Mouse (Mus musculus): ENCODE results near the gene Idh3g. TPM values are rescaled to one million over a fixed set of nuclear protein-coding genes. Genes with fewer than 3 reads are reported as not detected.

Gene Idh3g
- total RNA-seq (2012; rRNA removed) = 232 and 248 TPM in 2 replicates
- 100 to 1,000 TPM in 1 of 2 experiments, not detected in 1; 296 TPM for polyA plus RNA-seq (2012; ENCODE audit: insufficient read depth in 1 of 2, insufficient read length in 2 of 2, low read depth in 1 of 2, low replicate concordance in 2 of 2, missing spikeins in 1 of 2)

GRCm38 (mm10) chrX:73786364-73787224 is at the start of gene Idh3g, which contains the start of gene Ssr4:
Gene Idh3g (minus strand): TSS chrX:73786897.
Gene Ssr4 (plus strand): TSS chrX:73787028.
- peaks cover 57% of the 10 kb centered on the region for H3K79me2 ChIP-seq (ENCODE audit: control insufficient read depth, insufficient read depth, low read length, poor library complexity)
- H3K27ac ChIP-seq (ENCODE audit: control insufficient read depth, low read depth, low read length) = peak within 1 kb of the TSS; percentile 96
- H3K4me3 ChIP-seq (ENCODE audit: control insufficient read depth in 1 of 2, insufficient read depth in 1 of 2, low read depth in 2 of 2, low read length in 2 of 2) = peak within 1 kb of the TSS; percentile 68 to 95
- no peaks in the 10 kb centered on the region for H3K9me3 ChIP-seq (replicated peaks; ENCODE audit: insufficient read depth, low read length)
- peaks cover 6 to 20% of the 10 kb centered on the region in 2 experiments; a peak in 3 of 4 replicates for H3K36me3 ChIP-seq (ENCODE audit: control insufficient read depth in 1 of 2, insufficient read depth in 2 of 2, low read length in 2 of 2)
- H3K4me1 ChIP-seq (ENCODE audit: control insufficient read depth in 1 of 2, insufficient read depth in 2 of 2, low read length in 2 of 2) = peaks cover 0 to 18% of the 10 kb centered on the region in 2 experiments; a peak in 3 of 4 replicates
- DNase-seq (ENCODE audit: low read depth, low spot score) = peak; percentile 97
- peak within 1 kb of the TSS; percentile 93 for H3K9ac ChIP-seq (ENCODE audit: control insufficient read depth, low read depth, low read length, poor library complexity, severe bottlenecking)
- no peaks in the 10 kb centered on the region for H3K27me3 ChIP-seq (ENCODE audit: control insufficient read depth in 1 of 2, insufficient read depth in 2 of 2, low read length in 2 of 2)
- TF ChIP-seq GATA1 (IDR thresholded peaks at IDR 0.05; ENCODE audit: low read depth, low read length) = no peak
- TF ChIP-seq ZMIZ1 (IDR thresholded peaks at IDR 0.05; ENCODE audit: low read depth, low read length) = peak; percentile 52; the same call in 1 of the 2 replicates
- no peak for TF ChIP-seq MAZ (IDR thresholded peaks at IDR 0.05; ENCODE audit: low read depth, low read length)
- TF ChIP-seq MEF2A (IDR thresholded peaks at IDR 0.05; ENCODE audit: extremely low read depth, insufficient replicate concordance, low read depth, low read length, poor library complexity, severe bottlenecking) = no peak
- no peak; the same call in 1 of the 2 replicates for TF ChIP-seq ETS1 (IDR thresholded peaks at IDR 0.05; ENCODE audit: low read depth, low read length)
- peak; percentile 86 for TF ChIP-seq HCFC1 (IDR thresholded peaks at IDR 0.05; ENCODE audit: low read depth, low read length)
- no peak for TF ChIP-seq ZKSCAN1 (IDR thresholded peaks at IDR 0.05; ENCODE audit: low read depth, low read length)
- TF ChIP-seq GABPA (IDR thresholded peaks at IDR 0.05; ENCODE audit: low read depth, low read length) = no peak
- TF ChIP-seq USF1 (IDR thresholded peaks at IDR 0.05; ENCODE audit: low read depth, low read length) = peak; percentile 47; the same call in 1 of the 2 replicates
- no peak for TF ChIP-seq ZNF384 (IDR thresholded peaks at IDR 0.05; ENCODE audit: low read depth, low read length)
- no peak for TF ChIP-seq USF2 (IDR thresholded peaks at IDR 0.05; ENCODE audit: borderline replicate concordance in 1 of 2, insufficient read depth in 1 of 2, low read depth in 1 of 2, low read length in 2 of 2)
- peak; percentile 80 for TF ChIP-seq MYC (IDR thresholded peaks at IDR 0.05; ENCODE audit: low read depth, low read length)
- TF ChIP-seq BHLHE40 (IDR thresholded peaks at IDR 0.05; ENCODE audit: borderline replicate concordance, low read depth, low read length) = no peak
- peak; percentile 21 for TF ChIP-seq TCF12 (IDR thresholded peaks at IDR 0.05; ENCODE audit: low read depth, low read length)
- peak; percentile 84 for TF ChIP-seq ELF1 (IDR thresholded peaks at IDR 0.05; ENCODE audit: low read depth, low read length)
- TF ChIP-seq MXI1 (IDR thresholded peaks at IDR 0.05; ENCODE audit: low read depth, low read length) = peak; percentile 80
- no peak for TF ChIP-seq JUND (IDR thresholded peaks at IDR 0.05; ENCODE audit: low read depth, low read length)
- no peak for TF ChIP-seq RAD21 (IDR thresholded peaks at IDR 0.05; ENCODE audit: low read depth, low read length)
- TF ChIP-seq CTCF (IDR thresholded peaks at IDR 0.05 in 2 of 3, conservative IDR thresholded peaks at IDR 0.05 in 1 of 3; ENCODE audit: control insufficient read depth in 1 of 3, insufficient read depth in 1 of 3, low read depth in 2 of 3, low read length in 3 of 3, poor library complexity in 1 of 3, severe bottlenecking in 1 of 3) = peak; percentile 7 to 28 (median 9); a peak in 1 of 6 replicates
- TF ChIP-seq EP300 (IDR thresholded peaks at IDR 0.05; ENCODE audit: low read depth in 1 of 2, low read length in 2 of 2) = no peak
- peak; percentile 97 for TF ChIP-seq CHD2 (IDR thresholded peaks at IDR 0.05; ENCODE audit: low read length)
- no peak for TF ChIP-seq ZC3H11A (IDR thresholded peaks at IDR 0.05; ENCODE audit: low read depth, low read length)
- peak; percentile 54; the same call in 1 of the 2 replicates for TF ChIP-seq POLR2AphosphoS5 (IDR thresholded peaks at IDR 0.05; ENCODE audit: borderline replicate concordance, low read depth, low read length)
- TF ChIP-seq MYB (IDR thresholded peaks at IDR 0.05; ENCODE audit: low read depth, low read length) = peak; percentile 55; the same call in 1 of the 2 replicates
- peak; percentile 74 for TF ChIP-seq NELFE (IDR thresholded peaks at IDR 0.05; ENCODE audit: low read depth, low read length)
- peak; percentile 56 for TF ChIP-seq SIN3A (IDR thresholded peaks at IDR 0.05; ENCODE audit: low read length)
- 0 out of 2 replicates have a peak, but pooled peaks have one; percentile 69 for TF ChIP-seq POLR2AphosphoS2 (IDR thresholded peaks at IDR 0.05; ENCODE audit: low read length)
- TF ChIP-seq TAL1 (IDR thresholded peaks at IDR 0.05; ENCODE audit: low read length) = no peak
- TF ChIP-seq KAT2A (conservative IDR thresholded peaks at IDR 0.05; ENCODE audit: low read depth, low read length) = no peak; the same call in 1 of the 2 replicates
- TF ChIP-seq NRF1 (IDR thresholded peaks at IDR 0.05; ENCODE audit: insufficient read depth, low read depth, low read length, poor library complexity, severe bottlenecking) = peak; percentile 88
- TF ChIP-seq MAX (IDR thresholded peaks at IDR 0.05; ENCODE audit: low read length) = peak; percentile 83
- no peak for TF ChIP-seq SMC3 (IDR thresholded peaks at IDR 0.05; ENCODE audit: low read depth, low read length)
- peak; percentile 60; the same call in 1 of the 2 replicates for TF ChIP-seq TBP (IDR thresholded peaks at IDR 0.05; ENCODE audit: low read depth, low read length)
- TF ChIP-seq E2F4 (IDR thresholded peaks at IDR 0.05; ENCODE audit: borderline replicate concordance, low read depth, low read length) = no peak
